ENCODE assay signal across 9 mouse cellular contexts in genomic region chr17:87036141-87037073, GRCm38 (mm10). TPM values are rescaled to one million over a fixed set of nuclear protein-coding genes. Genes with fewer than 3 reads are reported as not detected.
DNase-seq lines count a peak whose midpoint lies in the region; ATAC-seq and TF ChIP-seq lines count a peak whose summit lies in the region.
"Had no signal": no experiment of that assay in that cellular context is flagged by ENCODE, and none has a peak within 500 bp of the region (broad histone marks: within the 10 kb centered on the region; RNA-seq: fewer than 3 reads in every experiment).

No protein-coding gene starts in this region.

- peak; percentile 58 for DNase-seq in hindbrain, embryonic 14.5 days (ENCODE audit: low spot score)
- peak; percentile 79 for DNase-seq in CD4-positive, CD25-positive, alpha-beta regulatory T cell, adult 2 months (ENCODE audit: low read depth, low spot score)
- peak; percentile 17 for DNase-seq in Patski (ENCODE audit: low read depth, low spot score)
- DNase-seq in induced T-regulatory cell, adult 2 months (ENCODE audit: low read depth): peak; percentile 82
- DNase-seq in frontal cortex, postnatal 25 days (ENCODE audit: low spot score in 2 of 2): no peak

- no peak overlapping the region for H3K9ac ChIP-seq in hindbrain, embryonic 14.5 days
- no peak overlapping the region for H3K9ac ChIP-seq in hindbrain, embryonic 12.5 days
- H3K9ac ChIP-seq: lung, embryonic 15.5 days had no signal

- H3K4me2 ChIP-seq in hindbrain, embryonic 14.5 days (replicated peaks): no peak overlapping the region
- no peak overlapping the region for H3K4me2 ChIP-seq in hindbrain, embryonic 12.5 days (replicated peaks)
- H3K4me2 ChIP-seq: lung, embryonic 15.5 days had no signal

- peaks cover 58% of the 10 kb centered on the region for H3K36me3 ChIP-seq in hindbrain, embryonic 14.5 days (replicated peaks; ENCODE audit: control insufficient read depth, insufficient read depth)
- peaks cover 40% of the 10 kb centered on the region for H3K36me3 ChIP-seq in hindbrain, embryonic 12.5 days

- H3K4me1 ChIP-seq in hindbrain, embryonic 14.5 days (replicated peaks; ENCODE audit: control insufficient read depth, insufficient read depth, low read length): no peaks in the 10 kb centered on the region
- H3K4me1 ChIP-seq in hindbrain, embryonic 12.5 days: no peaks in the 10 kb centered on the region
- H3K4me1 ChIP-seq: lung, embryonic 15.5 days had no signal

- in situ Hi-C loops in Patski (cut with MboI; ENCODE audit: low pct_unique_long_range_greater_than_20kb): no loop called here

- no peak overlapping the region for H3K4me3 ChIP-seq in hindbrain, embryonic 14.5 days (replicated peaks; ENCODE audit: low read length)
- H3K4me3 ChIP-seq in hindbrain, embryonic 12.5 days: no peak overlapping the region
- H3K4me3 ChIP-seq: erythroblast, embryonic 14.5 days; lung, embryonic 15.5 days had no signal

- no peak overlapping the region for H3K27ac ChIP-seq in hindbrain, embryonic 14.5 days
- no peak overlapping the region for H3K27ac ChIP-seq in hindbrain, embryonic 12.5 days
- H3K27ac ChIP-seq: lung, embryonic 15.5 days had no signal

- POLR2A ChIA-PET in Patski (lab: Charles Lee): no interaction called here

- no peaks in the 10 kb centered on the region for H3K27me3 ChIP-seq in hindbrain, embryonic 14.5 days (ENCODE audit: control insufficient read depth, insufficient read depth, low read length)
- no peaks in the 10 kb centered on the region for H3K27me3 ChIP-seq in hindbrain, embryonic 12.5 days
- H3K27me3 ChIP-seq in Patski: no peaks in the 10 kb centered on the region
- H3K27me3 ChIP-seq: lung, embryonic 15.5 days had no signal

- no peaks in the 10 kb centered on the region for H3K9me3 ChIP-seq in hindbrain, embryonic 14.5 days (ENCODE audit: control insufficient read depth, low read length)
- H3K9me3 ChIP-seq in hindbrain, embryonic 12.5 days (replicated peaks): no peaks in the 10 kb centered on the region
- H3K9me3 ChIP-seq: lung, embryonic 15.5 days had no signal

- peak; percentile 82 for TF ChIP-seq CTCF in Patski (IDR thresholded peaks at IDR 0.05)

- WGBS in hindbrain, embryonic 14.5 days: 68% methylated on average over 10 of the region's 10 CpGs
- WGBS in hindbrain, embryonic 12.5 days: 68% methylated on average over 10 of the region's 10 CpGs

- CTCF ChIA-PET in Patski (lab: Charles Lee): interaction anchor here (0.6 to 2.7 kb wide), 9 partner anchors 8 to 262 kb away, joined by 3 to 14 read pairs (median 3); no protein-coding TSS in a partner anchor

- no peak for ATAC-seq in hindbrain, embryonic 14.5 days (ENCODE audit: low FRiP score)
- ATAC-seq in hindbrain, embryonic 12.5 days (ENCODE audit: low FRiP score): no peak
- ATAC-seq in Patski: no peak
- peak; percentile 69; the same call in 1 of the 2 replicates for ATAC-seq in neutrophil, adult 5-6 weeks (ENCODE audit: extremely low read depth, insufficient number of reproducible peaks, low FRiP score, poor library complexity, severe bottlenecking)

RNA-seq across cellular contexts. Expression of gene Cript, which starts 11.1 kb away (rescaled TPM):
- polyA plus RNA-seq in hindbrain, embryonic 14.5 days (2014; fragmentation: Nextera tagmentation; extraction: Ambion mirVana): 204 and 219 TPM in 2 replicates
- 188 and 190 TPM in 2 replicates for polyA plus RNA-seq in hindbrain, embryonic 12.5 days (2016; fragmentation: Nextera tagmentation; extraction: Ambion mirVana)
- 67.3 TPM for polyA plus RNA-seq in Patski (2021)
- 81.6 and 84.8 TPM in 2 replicates for total RNA-seq in neutrophil, adult 5-6 weeks (2017)

RNA-seq across cellular contexts. Expression of gene Pigf, which starts 11.2 kb away (rescaled TPM):
- polyA plus RNA-seq in hindbrain, embryonic 14.5 days (2014; fragmentation: Nextera tagmentation; extraction: Ambion mirVana): 35.4 and 35.5 TPM in 2 replicates
- polyA plus RNA-seq in hindbrain, embryonic 12.5 days (2016; fragmentation: Nextera tagmentation; extraction: Ambion mirVana): 30.9 and 32.6 TPM in 2 replicates
- 31.9 TPM for polyA plus RNA-seq in Patski (2021)
- 11.5 and 11.9 TPM in 2 replicates for total RNA-seq in neutrophil, adult 5-6 weeks (2017)

Comparison
In these comparisons a context has a peak if more than half of its experiments do, and no peak if none do; other contexts are left out.
1. DNase-seq: peak in hindbrain, embryonic 14.5 days (single experiment), CD4-positive, CD25-positive, alpha-beta regulatory T cell, adult 2 months (single experiment), Patski (single experiment) and induced T-regulatory cell, adult 2 months (single experiment); none in frontal cortex, postnatal 25 days (0 of 2).